Mouse (Mus musculus) cortical plate, adult 2 months (tissue): ENCODE measurements around the gene Rasal3.

Experiments
- CTCF ChIP-seq: fragments of 200-500 bp; IDR thresholded peaks from 2 replicates; pipeline ENCODE4 v1.5.1; 2011; ENCODE audit warnings: mild to moderate bottlenecking, control low read depth, low read length; ENCODE audit not compliant: insufficient read depth; ENCODE audit errors: extremely low read depth
- POLR2A ChIP-seq: fragments of 200-500 bp; IDR thresholded peaks from 2 replicates; pipeline ENCODE4 v1.6.1; 2011; ENCODE audit warnings: mild to moderate bottlenecking, low read length, control low read depth; ENCODE audit not compliant: insufficient read depth; ENCODE audit errors: extremely low read depth

GRCm38 (mm10) chr17:32382576-32382975 lies 20.8 kb downstream of the Rasal3 start:
- TF ChIP-seq CTCF = no peak
- TF ChIP-seq POLR2A = no peak
